Mouse (Mus musculus): ENCODE data around the gene Qrfp.
A peak's percentile ranks its signal among the peaks of the same experiment; 100 is the strongest.

Qrfp gene

DNA sequence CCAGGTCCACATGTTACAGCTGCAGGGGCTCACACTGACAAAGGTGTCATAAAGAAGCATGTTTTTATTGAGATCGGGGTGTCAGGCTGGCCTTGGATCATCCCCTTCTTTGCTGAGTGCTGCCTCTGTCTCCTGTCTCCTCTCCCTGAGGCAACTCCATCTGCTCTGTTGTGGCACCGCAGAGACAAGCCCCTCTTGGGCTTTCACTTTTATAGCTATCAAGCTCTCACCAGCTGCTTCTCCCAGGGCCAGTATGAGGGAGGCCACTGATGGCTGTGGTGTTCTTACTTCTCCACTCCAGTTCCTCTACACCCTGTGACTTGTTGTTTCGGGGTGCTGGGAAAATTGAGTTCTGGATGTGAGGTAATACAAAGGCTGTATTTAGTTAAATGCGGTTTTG, 41.3 kb downstream of the Qrfp start:
- DNase-seq, result peak; percentile 69

DNA sequence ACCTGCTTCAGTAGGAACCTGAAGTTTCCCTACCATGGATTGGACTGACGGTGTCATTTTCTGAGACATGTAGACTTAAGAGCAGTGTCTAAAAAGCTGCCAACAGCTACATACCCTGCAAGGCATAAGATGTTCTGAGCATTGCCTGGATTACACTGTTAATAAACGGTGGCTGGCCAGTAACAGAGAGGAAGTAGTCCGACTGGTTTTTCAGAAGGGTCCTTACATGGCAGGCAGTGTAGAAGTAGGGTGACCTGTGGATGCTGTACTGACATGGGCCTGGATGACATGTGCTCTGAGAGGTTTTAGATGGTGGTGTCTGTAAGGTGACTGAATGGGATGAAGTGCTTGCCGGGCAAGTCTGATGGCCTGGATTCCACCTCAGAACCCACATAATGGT, 42.6 kb downstream of the Qrfp start:
- DNase-seq, result no peak

DNA sequence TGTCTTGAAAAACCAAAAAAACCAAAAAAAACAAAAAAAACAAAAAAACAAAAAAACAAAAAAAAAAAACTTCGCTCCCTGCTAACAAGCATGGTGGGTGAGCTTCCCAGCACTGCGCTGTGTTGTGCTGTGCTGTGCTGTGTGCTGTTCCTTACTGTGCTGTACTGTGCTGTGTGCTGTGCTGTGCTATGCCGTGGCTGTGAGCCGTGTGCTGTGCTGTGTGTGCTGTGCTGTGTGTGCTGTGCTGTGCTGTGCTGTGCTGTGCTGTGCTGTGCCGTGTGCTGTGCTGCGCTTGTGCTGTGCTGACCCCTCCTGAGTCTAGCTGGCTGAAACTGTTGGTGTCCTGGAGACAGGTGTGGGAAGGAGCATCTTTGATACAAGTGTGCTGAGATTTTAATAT, 43.3 kb downstream of the Qrfp start:
- DNase-seq, result no peak

DNA sequence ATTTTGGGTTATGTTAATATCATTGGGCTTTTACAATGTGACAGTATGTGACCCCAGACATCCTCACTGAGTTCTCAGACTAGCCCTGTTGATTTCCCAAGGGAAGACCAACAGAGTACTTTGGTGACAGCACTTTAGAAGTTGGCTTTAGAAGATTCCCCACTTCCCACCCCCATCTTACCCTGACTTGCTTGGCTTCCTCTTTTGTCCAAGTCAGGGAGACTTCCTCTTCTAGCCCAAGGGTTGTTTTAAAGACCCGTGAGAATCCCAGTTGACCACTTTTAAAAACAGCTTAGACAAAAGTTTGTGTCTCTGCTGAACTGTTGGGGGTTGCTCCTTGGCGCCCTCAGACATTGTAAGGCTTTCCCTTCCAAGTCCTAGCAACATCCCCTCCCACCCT, 47.1 kb downstream of the Qrfp start:
- no peak for DNase-seq

DNA sequence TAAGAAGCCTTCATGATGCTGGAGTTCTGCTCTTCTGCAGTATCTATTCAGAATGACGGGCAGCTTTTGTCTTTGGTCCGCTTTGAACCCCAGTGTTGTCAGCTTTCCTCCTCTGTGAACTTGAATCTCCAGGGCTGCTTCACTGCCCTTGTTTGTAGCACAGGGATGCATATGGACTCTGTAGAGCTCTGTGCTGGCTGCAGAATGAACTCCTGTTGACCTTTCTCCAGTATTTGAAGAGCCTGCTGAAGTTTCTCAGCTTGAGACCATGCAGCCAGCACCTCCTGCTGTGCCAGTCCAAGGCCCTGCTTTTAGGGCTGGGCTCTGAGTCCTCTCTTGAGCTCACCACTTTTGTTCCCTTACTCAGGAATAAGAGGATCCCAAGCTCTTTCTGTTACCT, 47.5 kb downstream of the Qrfp start:
- DNase-seq, result peak; percentile 36

DNA sequence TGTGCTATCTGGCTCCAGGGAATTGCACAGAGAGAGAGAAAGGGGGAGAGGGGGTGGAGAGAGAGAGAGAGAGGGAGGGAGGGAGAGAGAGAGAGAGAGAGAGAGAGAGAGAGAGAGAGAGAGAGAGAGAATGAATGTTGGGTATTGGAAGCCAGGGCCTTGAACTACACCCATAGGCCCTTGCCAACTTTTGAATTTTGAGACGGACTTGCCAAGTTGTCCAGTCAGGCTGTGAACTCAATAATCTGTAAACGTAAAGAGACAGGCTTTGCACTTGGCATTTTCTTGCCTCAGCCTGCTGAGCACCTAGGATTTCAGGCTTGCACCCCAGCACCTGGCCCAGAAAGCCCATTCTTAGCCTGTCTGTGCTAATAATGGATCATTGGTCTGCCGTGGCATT, 48.2 kb downstream of the Qrfp start:
- peak; percentile 24 for DNase-seq

DNA sequence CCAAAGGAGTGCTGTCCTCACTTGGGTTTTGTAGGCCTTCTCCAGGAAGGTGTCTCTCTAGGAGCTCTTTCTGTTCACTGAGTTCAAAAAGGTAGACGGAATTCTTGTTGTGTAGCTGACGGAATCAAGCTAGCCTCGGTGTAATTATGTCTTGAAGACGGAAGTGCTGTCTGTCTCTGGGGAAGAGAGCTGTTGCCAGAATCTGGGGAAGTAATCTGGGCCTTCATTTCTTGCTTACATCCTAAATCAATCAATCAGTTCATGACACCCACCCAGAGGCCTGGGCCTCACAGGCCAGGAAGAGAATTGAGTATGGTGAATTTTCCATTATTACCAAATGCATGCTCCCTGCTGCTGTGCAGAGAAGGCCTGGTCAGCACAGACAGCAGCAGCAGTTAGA, 48.8 kb downstream of the Qrfp start:
- DNase-seq, result no peak

DNA sequence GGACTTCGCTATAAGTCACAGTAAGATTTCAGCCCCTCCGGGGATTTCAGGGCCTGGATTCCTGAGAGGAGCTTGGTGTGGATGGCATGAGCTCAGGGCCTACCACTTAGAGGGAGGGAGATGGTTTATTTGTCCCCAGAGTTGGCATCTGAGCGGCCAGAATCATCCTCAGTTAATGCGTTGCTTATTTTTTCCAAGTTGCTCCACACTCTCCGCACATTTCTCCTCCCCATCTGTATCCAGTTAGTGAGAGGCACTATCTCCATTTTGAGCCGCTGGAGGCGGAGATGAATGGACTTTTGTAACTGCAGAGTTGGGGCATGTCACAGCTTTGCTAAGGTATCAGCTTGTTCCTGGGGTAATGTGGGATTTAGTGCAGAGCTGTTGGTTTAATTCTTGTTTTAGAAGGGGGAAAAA, 49.3 kb downstream of the Qrfp start:
- no peak for DNase-seq

DNA sequence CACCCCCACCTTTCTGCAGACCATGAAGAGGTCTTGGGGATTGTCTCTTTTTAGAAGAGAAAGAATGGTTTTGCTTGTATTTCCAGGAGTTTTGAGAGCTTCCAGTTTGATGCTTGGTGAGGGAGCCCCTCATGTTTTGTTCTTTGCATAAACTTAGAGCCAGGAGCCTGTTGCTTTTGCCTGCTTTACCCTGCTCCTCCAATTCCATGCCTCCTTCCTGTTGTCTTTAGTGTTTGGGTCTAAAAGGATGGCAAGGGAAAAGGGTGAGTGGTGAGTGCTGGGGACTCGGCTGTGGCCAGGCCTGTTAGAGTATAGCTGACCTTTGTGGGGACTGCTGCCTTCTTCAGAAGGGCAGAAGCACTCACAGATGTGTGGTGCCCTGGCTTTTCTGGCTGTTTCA, 49.9 kb downstream of the Qrfp start:
- no peak for DNase-seq

DNA sequence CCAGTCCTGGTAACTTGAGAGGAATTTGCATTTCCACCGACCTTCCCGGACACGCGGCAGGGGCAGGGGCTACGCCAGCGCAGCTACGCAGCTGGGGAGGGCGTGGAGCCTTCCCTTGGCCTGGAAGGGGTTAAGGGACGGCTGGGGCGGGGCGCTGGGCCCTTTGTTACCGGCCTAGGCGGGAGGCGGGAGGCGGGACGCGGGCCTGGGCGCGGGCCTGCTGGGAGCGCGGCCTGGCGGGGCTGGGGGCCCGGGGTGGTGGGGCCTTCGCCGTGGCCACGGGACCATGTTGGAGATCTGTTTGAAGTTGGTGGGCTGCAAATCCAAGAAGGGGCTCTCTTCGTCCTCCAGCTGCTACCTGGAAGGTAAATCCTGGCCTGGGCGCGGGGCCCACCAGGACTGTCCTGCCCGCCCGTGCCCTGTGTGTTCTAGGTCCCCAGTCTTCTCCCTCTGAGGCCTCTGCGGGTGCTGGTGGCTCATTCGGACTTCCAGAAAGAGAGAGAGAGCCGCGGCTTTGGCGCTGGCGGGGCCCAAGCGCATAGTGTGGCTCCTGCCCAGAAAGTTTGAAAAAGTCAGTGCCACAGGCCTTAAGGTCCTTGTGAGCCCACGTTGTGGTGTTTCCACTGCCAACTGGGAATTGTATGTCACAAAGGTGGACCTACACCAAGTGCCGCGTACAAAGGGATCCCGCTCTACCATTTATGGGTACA, 50.5 kb downstream of the Qrfp start:
- DNase-seq, result peak; percentile 90

DNA sequence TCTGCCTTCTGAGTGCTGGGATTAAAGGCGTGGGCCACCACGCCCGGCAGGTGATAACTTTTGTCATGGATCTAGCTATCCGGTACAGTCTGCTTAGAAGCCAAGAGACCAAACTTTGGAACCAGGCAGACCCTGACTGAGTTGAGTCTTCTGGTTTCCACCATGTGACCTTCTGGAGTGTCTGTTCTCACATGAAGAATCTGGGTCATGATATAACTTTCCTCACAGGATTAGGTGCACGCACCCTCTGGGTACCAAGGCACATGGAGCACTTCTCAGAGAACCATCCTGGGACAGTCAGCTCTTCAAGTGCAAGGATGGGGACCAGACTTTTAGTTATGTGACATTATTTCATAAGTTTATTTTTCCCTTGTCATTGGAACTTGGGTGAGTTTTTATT, 51.4 kb downstream of the Qrfp start:
- DNase-seq, result no peak

DNA sequence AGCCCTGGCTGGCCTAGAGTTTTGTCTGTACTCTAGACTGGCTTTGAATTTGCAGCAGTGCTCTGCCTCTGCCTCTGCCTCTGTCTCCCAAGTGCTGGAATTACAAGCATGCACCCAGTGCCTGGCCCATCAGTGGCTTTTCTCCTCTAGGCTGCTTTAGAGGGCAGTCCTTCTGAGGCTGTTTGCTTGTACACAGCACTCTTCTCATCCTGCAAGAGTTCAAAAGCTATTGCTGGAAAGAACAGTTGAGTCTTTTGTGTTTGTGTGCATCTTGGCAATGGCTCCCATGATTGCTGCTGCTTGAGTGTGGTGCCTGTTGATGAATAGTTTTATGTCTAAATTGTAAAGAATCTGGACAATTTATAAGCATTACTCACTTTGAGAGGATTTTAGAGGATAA, 52.9 kb downstream of the Qrfp start:
- DNase-seq, result no peak

Data from retina, postnatal 1 day (tissue).